Mouse (Mus musculus) liver, postnatal 0 days (tissue): ENCODE measurements around the gene Rae1.

Experiments
- CTCF ChIP-seq: sonication (generic); IDR thresholded peaks from 2 replicates; pipeline ENCODE4 v1.5.1; 2016; ENCODE audit warnings: antibody characterized with exemption, low read depth
- EP300 ChIP-seq: IDR thresholded peaks from 2 replicates; pipeline ENCODE4 v1.6.1; 2016; ENCODE audit warnings: antibody characterized with exemption, low read depth, mild to moderate bottlenecking

DNA sequence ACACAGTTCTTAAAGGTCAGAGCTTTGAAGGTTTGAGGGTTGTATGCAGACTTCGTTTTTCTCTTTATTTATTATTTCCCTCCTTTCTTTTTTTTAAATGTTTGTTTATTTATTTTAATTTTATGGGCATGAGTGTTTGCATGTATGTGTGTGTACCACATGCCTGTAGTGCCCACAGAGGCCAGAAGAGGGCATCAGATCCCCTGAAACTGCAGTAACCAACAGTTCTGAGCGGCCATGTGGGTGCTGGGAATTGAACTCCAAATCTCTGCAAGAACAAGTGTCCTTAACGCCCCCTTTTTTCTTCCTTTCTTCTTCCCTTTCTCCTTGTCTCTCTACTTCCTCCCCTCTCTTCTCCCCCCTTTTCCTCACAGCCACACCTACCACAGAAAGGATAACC lies 39.6 kb upstream of the Rae1 start:
- peak; percentile 33; the same call in 1 of the 2 replicates for TF ChIP-seq CTCF
- TF ChIP-seq EP300: no peak
